Mouse (Mus musculus) kidney, adult 8-10 months (tissue): ENCODE measurements around the gene Gpr142.

Source experiments
- DNase-seq, 2 experiments: peaks; one replicate each; pipeline ENCODE4 v3.0.0; 2022

Gpr142 gene

GRCm38 (mm10) chr11:114802540-114803267, 4.0 kb downstream of the Gpr142 start:
- no peak for DNase-seq

- DNase-seq = no peak
These were observed 5.3 kb downstream of the Gpr142 start for GRCm38 (mm10) chr11:114803990-114804389.

- DNase-seq = no peak
These were observed 8.3 kb downstream of the Gpr142 start for GRCm38 (mm10) chr11:114807025-114807424.

GRCm38 (mm10) chr11:114807686-114808427, 9.1 kb downstream of the Gpr142 start:
- DNase-seq = no peak

GRCm38 (mm10) chr11:114809371-114809770, 10.6 kb downstream of the Gpr142 start:
- no peak for DNase-seq

GRCm38 (mm10) chr11:114810344-114810743, 11.6 kb downstream of the Gpr142 start:
- DNase-seq = no peak

- peak; percentile 84 to 94 for DNase-seq
These were observed 14.1 kb downstream of the Gpr142 start for GRCm38 (mm10) chr11:114812731-114813240.

- no peak for DNase-seq
These were observed 16.3 kb downstream of the Gpr142 start for GRCm38 (mm10) chr11:114814873-114815592.

- DNase-seq = no peak
These were observed 18.2 kb downstream of the Gpr142 start for GRCm38 (mm10) chr11:114816934-114817333.

- DNase-seq = no peak
These were observed 19.5 kb downstream of the Gpr142 start for GRCm38 (mm10) chr11:114818185-114818584.

- DNase-seq = no peak
These were observed 20.4 kb downstream of the Gpr142 start for GRCm38 (mm10) chr11:114819110-114819509.

- DNase-seq = no peak
These were observed 21.7 kb downstream of the Gpr142 start for GRCm38 (mm10) chr11:114820444-114820843.

GRCm38 (mm10) chr11:114821325-114821724, 22.6 kb downstream of the Gpr142 start:
- DNase-seq = no peak

GRCm38 (mm10) chr11:114822727-114823126, 24.0 kb downstream of the Gpr142 start:
- peak; percentile 76 to 82 for DNase-seq

GRCm38 (mm10) chr11:114823199-114823725, 24.5 kb downstream of the Gpr142 start:
- DNase-seq = no peak

- peak; percentile 87 to 89 for DNase-seq
These were observed 28.0 kb downstream of the Gpr142 start for GRCm38 (mm10) chr11:114826686-114827085.

- DNase-seq = peak; percentile 88 to 92
These were observed 31.0 kb downstream of the Gpr142 start for GRCm38 (mm10) chr11:114829499-114830432.

GRCm38 (mm10) chr11:114830433-114830773, 31.7 kb downstream of the Gpr142 start:
- DNase-seq = peak in 1 of 2 experiments; percentile 68

GRCm38 (mm10) chr11:114833166-114833565, 34.4 kb downstream of the Gpr142 start:
- no peak for DNase-seq

- no peak for DNase-seq
These were observed 45.2 kb downstream of the Gpr142 start for GRCm38 (mm10) chr11:114843818-114844463.

- DNase-seq = peak; percentile 57 to 60
These were observed 45.9 kb downstream of the Gpr142 start for GRCm38 (mm10) chr11:114844464-114845220.
